Mouse (Mus musculus) splenic B cell, adult 2 months (primary cell): ENCODE results near the gene Mrpl53.

Experiments used
- DNase-seq: peaks from one replicate; pipeline ENCODE4 v3.0.0-alpha.2; 2011; ENCODE audit warnings: low read depth, low spot score
- H3K27me3 ChIP-seq: 2 replicates; pipeline ENCODE4 v1.6.1; 2012; ENCODE audit warnings: mild to moderate bottlenecking, low read length, moderate library complexity, mixed read lengths; ENCODE audit not compliant: control insufficient read depth, poor library complexity, insufficient read depth, severe bottlenecking
- H3K36me3 ChIP-seq: 2 replicates; pipeline ENCODE4 v1.6.1; 2012; ENCODE audit warnings: mild to moderate bottlenecking, low read length, moderate library complexity, mixed read lengths; ENCODE audit not compliant: control insufficient read depth, poor library complexity, insufficient read depth, severe bottlenecking

The Mrpl53 gene

DNA sequence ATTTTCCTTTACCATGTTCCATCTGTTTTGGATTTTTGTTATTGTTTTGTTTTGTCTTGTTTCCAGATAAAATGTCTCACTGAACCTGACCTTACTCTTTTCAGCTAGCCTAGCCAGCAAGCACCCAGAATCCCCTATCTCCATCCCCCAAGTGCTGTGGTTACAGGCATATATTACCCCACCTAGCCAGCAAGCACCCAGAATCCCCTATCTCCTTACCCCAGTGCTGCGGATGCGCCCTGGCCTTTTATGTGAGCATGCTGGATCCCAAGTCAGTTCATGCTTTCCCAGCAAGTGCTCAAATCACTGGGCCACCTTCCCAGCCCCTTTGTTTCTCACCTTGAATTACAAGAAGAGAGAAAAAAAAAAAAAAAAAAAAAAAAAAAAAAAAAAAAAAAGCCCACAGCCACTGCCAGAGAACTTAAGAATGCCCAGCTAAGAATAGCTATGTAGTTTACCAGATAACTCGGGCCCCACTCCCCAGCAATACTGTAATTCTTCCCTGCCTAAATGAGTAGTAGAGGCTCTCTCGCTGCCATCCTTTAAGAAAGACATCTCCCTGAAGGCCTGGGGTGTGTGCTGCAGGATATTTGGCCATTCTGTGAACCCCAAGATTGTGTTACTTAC is 2.8 kb downstream of the Mrpl53 start:
- Histone ChIP-seq H3K36me3 (peaks cover 3% of the 10 kb centered on the region; the same call in 1 of the 2 replicates), H3K27me3 (no peaks in the 10 kb centered on the region)
- no peak for DNase-seq

DNA sequence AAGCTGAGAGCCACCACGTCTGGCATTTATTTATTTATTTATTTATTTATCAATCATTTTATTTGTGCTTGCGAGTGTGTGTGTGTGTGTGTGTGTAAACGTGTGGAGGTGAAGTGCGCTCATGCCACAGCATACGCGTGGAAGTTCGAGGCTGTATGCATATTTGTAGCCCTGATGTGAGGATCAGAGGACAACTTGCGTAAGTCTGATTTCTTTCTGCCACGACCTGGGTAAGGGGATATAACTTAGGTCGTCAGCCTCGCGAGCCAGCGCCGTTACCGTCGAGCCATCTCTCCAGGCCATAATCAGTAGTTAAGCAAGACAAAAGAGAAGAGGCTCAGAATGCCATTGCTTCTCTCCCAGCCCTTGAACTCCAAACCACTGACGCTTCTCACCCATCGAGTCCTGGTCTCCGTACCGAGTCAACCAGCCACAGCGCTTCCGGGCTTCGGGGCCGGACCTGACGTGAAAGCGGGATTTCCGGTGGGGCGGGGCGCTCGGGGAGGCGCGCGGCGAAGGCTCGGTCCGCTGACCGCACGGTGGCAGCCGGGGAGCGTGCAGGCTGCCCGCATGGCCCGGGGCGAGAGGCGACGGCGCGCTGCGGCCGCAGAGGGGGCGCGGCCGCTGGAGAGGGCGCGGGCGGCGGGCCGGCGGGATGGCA is 6.3 kb downstream of the Mrpl53 start, which contains the start of gene Mogs:
Gene Mogs (plus strand): TSS at position 486 of the 661 bp plus-strand sequence.
- no peaks in the 10 kb centered on the region for H3K27me3 ChIP-seq
- peak; percentile 92 for DNase-seq

GRCm38 (mm10) chr6:83115682-83116372 is 7.0 kb downstream of the Mrpl53 start:
- H3K36me3 ChIP-seq = peaks cover 3% of the 10 kb centered on the region; the same call in 1 of the 2 replicates
- DNase-seq = peak; percentile 43
- H3K27me3 ChIP-seq = no peaks in the 10 kb centered on the region

More for the DNA sequence above, 6.3 kb downstream of the Mrpl53 start, which contains the start of gene Mogs:
- H3K36me3 ChIP-seq = peaks cover 3% of the 10 kb centered on the region; the same call in 1 of the 2 replicates

- no peaks in the 10 kb centered on the region for H3K27me3 ChIP-seq
- peaks cover 3% of the 10 kb centered on the region; the same call in 1 of the 2 replicates for H3K36me3 ChIP-seq
- DNase-seq = no peak
Observed at GRCm38 (mm10) chr6:83116373-83117164, 7.7 kb downstream of the Mrpl53 start.

GRCm38 (mm10) chr6:83117165-83117438 is 8.3 kb downstream of the Mrpl53 start:
- Histone ChIP-seq H3K36me3 (peaks cover 3% of the 10 kb centered on the region; the same call in 1 of the 2 replicates), H3K27me3 (no peaks in the 10 kb centered on the region)
- no peak for DNase-seq

DNA sequence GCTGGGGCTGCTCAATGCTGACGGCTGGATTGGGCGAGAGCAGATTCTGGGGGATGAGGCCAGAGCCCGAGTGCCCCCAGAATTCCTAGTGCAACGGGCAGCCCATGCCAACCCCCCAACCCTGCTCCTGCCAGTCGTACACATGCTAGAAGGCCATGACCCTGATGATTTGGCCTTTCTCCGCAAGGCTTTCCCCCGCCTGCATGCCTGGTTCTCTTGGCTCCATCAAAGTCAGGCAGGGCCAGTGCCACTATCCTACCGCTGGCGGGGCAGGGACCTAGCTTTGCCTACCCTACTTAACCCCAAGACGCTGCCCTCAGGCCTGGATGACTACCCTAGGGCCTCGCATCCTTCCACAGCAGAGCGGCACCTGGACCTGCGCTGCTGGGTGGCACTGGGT is 8.8 kb downstream of the Mrpl53 start:
- H3K27me3 ChIP-seq = no peaks in the 10 kb centered on the region
- H3K36me3 ChIP-seq = peaks cover 3% of the 10 kb centered on the region; the same call in 1 of the 2 replicates
- no peak for DNase-seq

- Histone ChIP-seq H3K27me3 (no peaks in the 10 kb centered on the region), H3K36me3 (peaks cover 3% of the 10 kb centered on the region; the same call in 1 of the 2 replicates)
- DNase-seq = no peak
Observed at GRCm38 (mm10) chr6:83118369-83118768, 9.5 kb downstream of the Mrpl53 start.

DNA sequence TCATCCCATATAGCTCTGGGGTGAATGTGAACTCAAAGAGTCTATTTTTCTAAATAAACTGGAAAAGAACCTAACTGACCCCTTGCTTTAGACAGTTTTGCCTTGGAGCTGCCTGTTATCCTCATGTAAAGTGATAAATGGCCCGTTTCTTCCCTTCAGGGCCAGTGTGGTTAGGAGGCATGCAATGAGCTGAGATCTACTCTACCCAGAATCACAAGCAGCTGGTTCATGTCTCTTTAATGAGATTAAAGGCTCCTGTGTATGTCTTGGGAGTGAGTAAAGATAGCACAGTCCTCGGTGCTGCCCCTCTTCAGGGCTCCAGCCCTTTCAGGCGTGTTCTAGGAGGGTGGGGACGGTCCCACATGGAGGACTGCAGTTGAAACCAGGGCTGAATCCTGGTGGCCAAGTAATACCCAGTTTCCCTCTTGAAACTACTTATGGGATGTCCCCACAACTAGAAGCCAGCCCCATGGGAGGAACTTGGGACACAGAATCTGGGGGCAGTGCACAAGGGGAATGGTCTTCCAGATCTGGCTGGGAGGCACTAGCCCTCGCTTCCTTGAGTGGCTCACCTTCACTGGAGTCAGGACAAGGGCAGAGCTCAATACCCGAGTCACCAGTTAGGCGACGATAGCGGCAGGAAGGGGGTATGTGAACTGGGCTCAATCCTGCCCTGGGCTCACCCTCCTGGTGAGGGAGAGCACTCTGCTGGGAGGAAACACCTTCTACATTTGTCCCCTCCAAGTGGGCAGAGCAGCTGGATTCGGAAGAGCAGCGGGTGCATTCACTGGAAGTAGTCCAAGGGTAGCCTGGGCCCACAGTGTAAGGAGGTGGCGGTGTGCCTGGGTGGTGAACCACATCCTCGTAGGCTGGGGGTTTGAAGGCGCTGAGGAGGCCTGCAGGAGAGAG is 10.2 kb downstream of the Mrpl53 start:
- H3K27me3 ChIP-seq = no peaks in the 10 kb centered on the region
- H3K36me3 ChIP-seq = peaks cover 3% of the 10 kb centered on the region; the same call in 1 of the 2 replicates
- DNase-seq = no peak

DNA sequence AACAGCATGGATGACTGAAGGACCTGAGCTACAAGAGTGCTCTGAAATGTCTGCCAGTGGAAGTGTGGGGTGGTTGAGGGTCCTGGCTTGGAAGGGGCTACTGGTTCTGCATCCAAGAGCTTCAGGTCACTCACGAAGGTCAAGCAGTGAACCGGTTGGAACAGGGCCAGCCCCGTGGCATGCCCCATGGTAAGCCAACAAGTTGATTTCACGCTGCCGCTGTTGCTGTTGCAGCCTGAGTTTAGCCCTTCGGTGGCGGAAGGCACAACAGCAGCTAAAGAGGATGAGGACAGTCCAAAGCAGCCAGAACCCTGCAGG is 10.9 kb downstream of the Mrpl53 start:
- Histone ChIP-seq H3K27me3 (no peaks in the 10 kb centered on the region), H3K36me3 (peaks cover 3% of the 10 kb centered on the region; the same call in 1 of the 2 replicates)
- DNase-seq = no peak

DNA sequence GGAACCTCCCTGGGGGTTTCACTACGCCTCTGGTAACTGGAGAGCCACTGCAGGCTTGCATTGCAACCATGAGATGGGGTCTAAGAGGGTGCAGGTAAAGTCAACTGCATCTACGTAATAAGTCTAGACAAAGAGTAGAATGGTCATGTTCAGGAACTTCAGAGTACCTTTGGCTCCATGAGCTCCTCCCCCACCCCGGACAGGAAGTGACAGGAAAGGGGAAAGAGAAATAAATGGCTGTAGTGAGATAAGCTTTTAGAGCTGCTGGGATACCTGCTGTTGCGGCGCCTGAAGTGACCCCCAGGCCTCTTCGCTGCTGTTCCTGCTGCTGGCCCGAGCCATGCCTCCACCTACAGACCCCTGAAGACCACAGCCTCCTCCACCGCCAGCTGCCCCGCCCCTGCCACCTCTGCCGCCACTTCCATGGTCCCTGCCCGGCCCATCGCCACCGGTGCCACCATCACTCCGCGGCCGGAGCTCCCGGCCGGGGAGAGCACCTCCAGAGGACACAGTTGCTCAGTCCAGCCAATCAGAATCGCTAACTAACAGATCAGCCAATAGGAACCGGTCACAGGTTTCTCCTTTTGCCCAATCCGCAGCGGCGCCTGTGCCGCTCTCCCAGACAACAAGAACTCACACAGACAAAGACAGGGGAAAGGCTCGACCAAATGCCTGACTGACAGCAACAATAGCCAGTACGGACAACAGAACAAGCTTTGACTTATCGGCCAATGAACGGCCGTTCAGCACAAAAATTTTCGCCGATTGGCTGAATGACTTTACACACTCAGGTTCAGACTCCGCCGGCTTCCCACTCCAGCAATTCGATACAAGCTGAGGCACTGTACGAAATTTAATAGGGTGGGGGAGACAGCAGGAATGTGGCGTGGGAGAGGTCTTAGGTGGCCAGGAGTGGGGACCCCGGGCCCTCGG is 12.4 kb downstream of the Mrpl53 start, which contains the start of gene Wbp1:
Gene Wbp1 (minus strand): TSS at position 630 of the 933 bp plus-strand sequence.
- no peaks in the 10 kb centered on the region for H3K27me3 ChIP-seq
- peak; percentile 98 for DNase-seq

GRCm38 (mm10) chr6:83121863-83122710 is 13.2 kb downstream of the Mrpl53 start:
- Histone ChIP-seq H3K27me3 (no peaks in the 10 kb centered on the region), H3K36me3 (peaks cover 3% of the 10 kb centered on the region; the same call in 1 of the 2 replicates)
- DNase-seq = no peak

More for the DNA sequence above, 12.4 kb downstream of the Mrpl53 start, which contains the start of gene Wbp1:
- peaks cover 3% of the 10 kb centered on the region; the same call in 1 of the 2 replicates for H3K36me3 ChIP-seq

DNA sequence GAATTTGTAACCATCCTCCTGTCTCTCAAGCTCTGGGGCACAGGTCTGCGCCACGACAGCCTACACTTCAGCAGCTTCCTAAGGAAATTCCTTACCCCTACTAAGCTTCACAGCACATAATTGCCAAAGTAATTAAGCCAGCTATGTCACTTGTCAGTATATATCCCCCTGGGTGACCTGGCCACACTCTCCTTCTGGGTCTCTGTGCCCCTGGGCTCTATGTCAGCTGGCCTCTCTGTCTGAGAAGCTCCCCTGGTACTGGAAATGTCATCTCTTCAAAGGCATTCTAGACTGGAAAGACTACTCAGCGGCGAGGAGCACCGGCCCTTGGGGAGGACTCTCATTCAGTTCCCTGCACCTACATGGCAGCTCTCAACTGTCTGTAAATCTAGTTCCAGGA is 14.1 kb downstream of the Mrpl53 start:
- H3K27me3 ChIP-seq = no peaks in the 10 kb centered on the region
- H3K36me3 ChIP-seq = no peaks in the 10 kb centered on the region; the same call in 1 of the 2 replicates
- DNase-seq = no peak
